Mouse (Mus musculus) ES-Bruce4 (cell line): ENCODE results near the gene Il13. TPM values are rescaled to one million over a fixed set of nuclear protein-coding genes. Genes with fewer than 3 reads are reported as not detected.

ENCODE experiments used
- H3K27ac ChIP-seq: 2 replicates; pipeline ENCODE4 v1.5.1; 2012; ENCODE audit warnings: low read length, inconsistent platforms; ENCODE audit not compliant: insufficient read depth
- H3K27me3 ChIP-seq: 2 replicates; pipeline ENCODE4 v1.6.1; 2012; ENCODE audit warnings: mild to moderate bottlenecking, low read length, inconsistent platforms; ENCODE audit not compliant: control insufficient read depth, poor library complexity, insufficient read depth, severe bottlenecking
- H3K36me3 ChIP-seq: 2 replicates; pipeline ENCODE4 v1.6.1; 2012; ENCODE audit warnings: inconsistent platforms, mild to moderate bottlenecking, low read length, moderate library complexity; ENCODE audit not compliant: control insufficient read depth, poor library complexity, insufficient read depth, severe bottlenecking
- H3K4me1 ChIP-seq: one replicate; pipeline ENCODE4 v1.8.1; 2011; ENCODE audit warnings: low read length; ENCODE audit not compliant: control insufficient read depth, insufficient read depth
- H3K4me3 ChIP-seq: 2 replicates; pipeline ENCODE4 v1.5.1; 2011; ENCODE audit warnings: low read depth, mild to moderate bottlenecking, low read length
- H3K9ac ChIP-seq: 2 replicates; pipeline ENCODE4 v1.6.1; 2012; ENCODE audit warnings: low read depth, mild to moderate bottlenecking, inconsistent platforms; ENCODE audit not compliant: poor library complexity, severe bottlenecking
- H3K9me3 ChIP-seq: replicated peaks from 2 replicates; pipeline ENCODE4 v1.6.1; 2012; ENCODE audit warnings: mild to moderate bottlenecking, low read length, inconsistent platforms; ENCODE audit not compliant: control insufficient read depth, poor library complexity, insufficient read depth, severe bottlenecking
- CTCF ChIP-seq: IDR thresholded peaks from one replicate; pipeline ENCODE4 v1.8.1; 2011; ENCODE audit warnings: low read depth, low read length
- EP300 ChIP-seq: IDR thresholded peaks from 2 replicates; pipeline ENCODE4 v1.6.1; 2011; ENCODE audit warnings: low read depth, low read length; ENCODE audit not compliant: insufficient read depth
- POLR2A ChIP-seq: IDR thresholded peaks from one replicate; pipeline ENCODE4 v1.8.1; 2011; ENCODE audit warnings: low read length; ENCODE audit not compliant: insufficient read depth
- polyA plus RNA-seq: library from polyadenylated mRNA; stranded (reverse); fragments of >200 nt; gene quantifications from 2 replicates; pipeline ENCODE4 v1.2.4, GENCODE M21; 2011; ENCODE audit warnings: low read depth; ENCODE audit not compliant: missing spikeins, insufficient read depth, insufficient read length

The Il13 gene
- polyA plus RNA-seq, result not detected in 2 replicates

- no peak within 1 kb of the TSS for H3K4me3 ChIP-seq
- no peak within 1 kb of the TSS for H3K9ac ChIP-seq
- H3K4me1 ChIP-seq, result no peaks in the 10 kb centered on the region
- no peak within 1 kb of the TSS for H3K27ac ChIP-seq
- no peak for TF ChIP-seq POLR2A
- TF ChIP-seq CTCF, result no peak
- no peaks in the 10 kb centered on the region for H3K9me3 ChIP-seq
- H3K27me3 ChIP-seq, result no peaks in the 10 kb centered on the region; the same call in 1 of the 2 replicates
- H3K36me3 ChIP-seq, result no peaks in the 10 kb centered on the region
Measured at GRCm38 (mm10) chr11:53634556-53634955, at the start of gene Il13. Gene Il13, minus strand, starts transcription at chr11:53634702.

- H3K9me3 ChIP-seq, result no peaks in the 10 kb centered on the region
- H3K27me3 ChIP-seq, result no peaks in the 10 kb centered on the region
- H3K36me3 ChIP-seq, result peaks cover 19% of the 10 kb centered on the region
- H3K9ac ChIP-seq, result no peak overlapping the region
- H3K27ac ChIP-seq, result no peak overlapping the region
- no peak for TF ChIP-seq CTCF
- no peak for TF ChIP-seq POLR2A
- TF ChIP-seq EP300, result no peak
- H3K4me3 ChIP-seq, result no peak overlapping the region
- no peaks in the 10 kb centered on the region for H3K4me1 ChIP-seq
Measured at GRCm38 (mm10) chr11:53682994-53683530, 48.6 kb upstream of the Il13 start.

- peaks cover 23% of the 10 kb centered on the region for H3K36me3 ChIP-seq
- no peak overlapping the region for H3K9ac ChIP-seq
- no peaks in the 10 kb centered on the region for H3K27me3 ChIP-seq
- H3K9me3 ChIP-seq, result no peaks in the 10 kb centered on the region
- H3K4me1 ChIP-seq, result no peaks in the 10 kb centered on the region
- no peak overlapping the region for H3K27ac ChIP-seq
- no peak for TF ChIP-seq POLR2A
- TF ChIP-seq CTCF, result no peak
- no peak for TF ChIP-seq EP300
- no peak overlapping the region for H3K4me3 ChIP-seq
Measured at GRCm38 (mm10) chr11:53682170-53682569, 47.7 kb upstream of the Il13 start.

GRCm38 (mm10) chr11:53681686-53682085 lies 47.2 kb upstream of the Il13 start:
- H3K4me3 ChIP-seq, result no peak overlapping the region
- peaks cover 23% of the 10 kb centered on the region for H3K36me3 ChIP-seq
- no peaks in the 10 kb centered on the region for H3K27me3 ChIP-seq
- no peak overlapping the region for H3K27ac ChIP-seq
- TF ChIP-seq EP300, result no peak
- TF ChIP-seq POLR2A, result no peak
- TF ChIP-seq CTCF, result no peak
- no peaks in the 10 kb centered on the region for H3K4me1 ChIP-seq
- H3K9me3 ChIP-seq, result no peaks in the 10 kb centered on the region
- no peak overlapping the region for H3K9ac ChIP-seq

DNA sequence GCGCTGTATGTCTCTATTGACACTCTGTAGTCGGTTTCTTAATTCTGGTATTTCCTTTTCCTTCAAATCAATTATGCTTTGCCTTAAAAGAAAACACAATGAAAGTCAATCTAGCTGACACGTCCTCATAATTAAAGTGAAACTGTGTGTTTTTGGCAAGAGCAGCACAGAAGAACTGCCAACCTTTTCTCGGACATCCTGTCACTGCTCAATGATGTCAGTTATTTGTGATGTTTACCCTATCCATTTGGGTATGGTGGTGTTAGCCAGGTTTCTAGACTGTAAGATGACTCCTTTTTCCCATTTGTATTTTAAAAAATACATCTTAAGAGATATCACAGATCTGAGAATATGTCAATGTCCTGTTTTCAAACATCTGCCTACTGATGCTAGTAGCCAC lies 45.6 kb upstream of the Il13 start:
- Histone ChIP-seq H3K4me1 (no peaks in the 10 kb centered on the region), H3K4me3 (no peak overlapping the region), H3K9ac (no peak overlapping the region), H3K9me3 (no peaks in the 10 kb centered on the region), H3K27me3 (no peaks in the 10 kb centered on the region), H3K27ac (no peak overlapping the region), H3K36me3 (peaks cover 34% of the 10 kb centered on the region)
- no peak for TF ChIP-seq POLR2A
- no peak for TF ChIP-seq EP300
- TF ChIP-seq CTCF, result no peak

- Histone ChIP-seq H3K4me1 (no peaks in the 10 kb centered on the region), H3K9ac (no peak overlapping the region), H3K36me3 (peaks cover 33% of the 10 kb centered on the region), H3K27ac (no peak overlapping the region), H3K4me3 (no peak overlapping the region), H3K9me3 (no peaks in the 10 kb centered on the region), H3K27me3 (no peaks in the 10 kb centered on the region)
- no peak for TF ChIP-seq CTCF
- no peak for TF ChIP-seq EP300
- no peak for TF ChIP-seq POLR2A
Measured at GRCm38 (mm10) chr11:53671414-53671813, 36.9 kb upstream of the Il13 start.
